ENCODE assay signal across 8 mouse cellular contexts in the genomic region with DNA sequence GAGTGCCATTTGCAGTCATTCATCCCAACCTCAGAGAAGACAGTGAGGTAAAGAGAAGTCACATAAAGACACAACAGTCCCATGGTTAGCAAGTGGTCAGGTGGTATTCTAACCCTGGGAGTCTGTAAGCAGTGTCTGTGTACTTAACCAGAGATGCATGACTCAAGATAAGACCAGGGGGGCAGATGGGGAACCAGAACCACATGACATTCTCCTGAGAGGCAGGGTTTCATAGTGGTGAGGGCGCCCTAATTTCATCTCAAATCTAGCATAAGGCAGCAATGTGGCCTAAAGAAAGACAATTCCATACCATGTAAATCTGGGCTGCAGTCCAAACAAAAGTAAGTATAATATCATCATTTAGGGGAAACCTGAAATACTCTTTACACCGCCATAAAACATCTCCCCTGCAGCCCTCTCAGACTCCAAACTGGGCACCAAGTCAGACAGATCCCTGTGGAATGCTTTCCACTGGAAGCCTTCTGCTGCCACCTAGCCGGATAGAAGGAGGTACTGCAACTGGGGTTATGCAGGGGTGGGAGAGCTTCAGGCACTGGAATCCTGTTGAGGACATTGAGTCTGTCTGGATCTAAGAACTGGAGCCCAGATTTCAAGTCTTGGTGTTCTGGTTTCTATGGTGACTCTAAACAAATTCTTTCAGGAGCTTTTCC.
DNase-seq lines count a peak whose midpoint lies in the region; ATAC-seq and TF ChIP-seq lines count a peak whose summit lies in the region.

No protein-coding gene starts in this region.

- TF ChIP-seq CTCF in C2C12 (IDR thresholded peaks at IDR 0.05; ENCODE audit: control insufficient read depth, insufficient read depth, insufficient read length) = peak; percentile 76
- peak; percentile 85 for TF ChIP-seq CTCF in lung, adult 2 months (IDR thresholded peaks at IDR 0.05; ENCODE audit: insufficient read depth, low read length)

- H3K36me3 ChIP-seq in C2C12 (ENCODE audit: control insufficient read depth, insufficient read depth) = no peaks in the 10 kb centered on the region

- ATAC-seq in granulocyte monocyte progenitor cell, adult 5-6 weeks (replicated peaks; ENCODE audit: poor library complexity, severe bottlenecking) = peak; percentile 53

- no peak overlapping the region for H3K4me3 ChIP-seq in C2C12 (ENCODE audit: insufficient read depth, poor library complexity, severe bottlenecking)
- no peak overlapping the region for H3K4me3 ChIP-seq in lung, adult 2 months (replicated peaks; ENCODE audit: extremely low read depth, low read depth, low read length)

- H3K4me1 ChIP-seq in lung, adult 2 months (ENCODE audit: control insufficient read depth, insufficient read depth, low read length) = no peaks in the 10 kb centered on the region

- H3K79me2 ChIP-seq in C2C12 (ENCODE audit: control insufficient read depth, insufficient read depth) = no peaks in the 10 kb centered on the region

- no peak for TF ChIP-seq POLR2A in lung, adult 2 months (IDR thresholded peaks at IDR 0.05; ENCODE audit: borderline replicate concordance, extremely low read depth, low read depth, low read length)

- no peak overlapping the region for H3ac ChIP-seq in C2C12 (ENCODE audit: control insufficient read depth, insufficient read length, low read depth)

- H3K27me3 ChIP-seq in C2C12 (ENCODE audit: control insufficient read depth, insufficient read depth, insufficient read length) = no peaks in the 10 kb centered on the region

- DNase-seq in R1 (ENCODE audit: low read depth, low spot score) (peak; percentile 64), MN1 (ENCODE audit: low spot score) (no peak)
- DNase-seq in cerebellum, postnatal 4 days (ENCODE audit: low spot score in 2 of 2) = peak; percentile 29 to 63
- peak; percentile 60 to 66 for DNase-seq in kidney, postnatal 25 days
- peak; percentile 21 for DNase-seq in lung, adult 2 months
- peak; percentile 74 to 81 for DNase-seq in right cerebral cortex, adult 2 months (ENCODE audit: low spot score in 2 of 2)

- H3K79me3 ChIP-seq in C2C12 (ENCODE audit: low read depth) = no peaks in the 10 kb centered on the region

- 45% methylated on average over 3 of the region's 3 CpGs for WGBS in lung, adult 2 months

TF ChIP-seq in C2C12, 6 proteins besides CTCF, POLR2A, EP300 and RAD21:
- TF ChIP-seq FOSL1 (IDR thresholded peaks at IDR 0.05; ENCODE audit: insufficient read depth, low read length, poor library complexity, severe bottlenecking) = no peak
- TF ChIP-seq CEBPB (IDR thresholded peaks at IDR 0.05; ENCODE audit: low read depth) = no peak
- no peak for TF ChIP-seq MYOD1 (IDR thresholded peaks at IDR 0.05; ENCODE audit: control insufficient read depth, insufficient read length, low read depth)
